Mouse (Mus musculus) brain, embryonic 14.5 days (tissue): Measurements from ENCODE around the gene P4htm.

ENCODE experiments used
- CTCF ChIP-seq: fragments of 200-500 bp; IDR thresholded peaks from 2 replicates; pipeline ENCODE4 v1.5.1; 2012; ENCODE audit warnings: inconsistent platforms, mild to moderate bottlenecking, moderate library complexity, borderline replicate concordance; ENCODE audit not compliant: insufficient read depth, insufficient read length; ENCODE audit errors: extremely low read depth
- POLR2A ChIP-seq: fragments of 200-500 bp; IDR thresholded peaks from 2 replicates; pipeline ENCODE4 v1.6.1; 2012; ENCODE audit warnings: mild to moderate bottlenecking, inconsistent platforms, borderline replicate concordance; ENCODE audit not compliant: poor library complexity, insufficient read depth, insufficient read length, severe bottlenecking; ENCODE audit errors: extremely low read depth

DNA sequence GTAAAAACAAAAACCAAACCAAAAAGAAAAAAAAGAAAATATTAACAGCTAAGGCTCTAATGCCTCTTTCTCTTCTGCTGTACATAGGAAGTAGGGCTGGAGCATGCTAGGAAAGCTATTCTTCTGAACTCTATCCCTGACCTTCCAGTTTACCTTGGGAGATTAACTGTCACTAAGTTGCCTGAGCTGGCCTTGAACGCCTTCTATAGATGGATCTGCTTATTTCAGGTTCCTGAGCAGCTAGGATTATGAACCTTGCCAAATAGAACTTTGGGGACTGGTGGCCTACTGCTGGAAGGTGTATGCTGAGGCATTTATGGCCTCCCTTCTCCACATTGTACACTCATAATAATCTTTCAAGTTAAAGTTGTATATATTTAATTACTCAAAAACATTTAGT is 66.5 kb downstream of the P4htm start:
- TF ChIP-seq CTCF = no peak
- no peak for TF ChIP-seq POLR2A
